In the genomic region with DNA sequence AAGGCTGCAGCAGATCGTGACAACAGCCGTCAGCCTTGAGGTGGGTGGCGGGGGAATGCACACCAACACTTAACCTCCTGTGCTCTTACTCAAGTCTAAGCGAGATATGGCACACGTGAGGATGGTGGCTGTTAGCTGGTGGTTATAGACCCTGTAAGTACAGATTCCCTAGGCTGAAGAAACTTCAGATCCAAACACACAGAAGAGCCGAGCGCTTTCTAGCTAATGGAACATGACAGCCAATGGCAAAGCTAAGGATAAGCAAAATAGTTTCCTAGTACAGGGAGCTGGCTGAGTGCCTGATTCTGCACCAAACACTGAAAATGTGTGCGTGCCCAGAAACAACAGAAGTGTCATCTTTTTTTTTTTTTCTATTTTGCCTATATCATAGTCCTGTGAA, we compare ENCODE assay signal across 17 mouse cellular contexts. TPM values are rescaled to one million over a fixed set of nuclear protein-coding genes. Genes with fewer than 3 reads are reported as not detected.
DNase-seq lines count a peak whose midpoint lies in the region; ATAC-seq and TF ChIP-seq lines count a peak whose summit lies in the region.
"Had no signal": no experiment of that assay in that cellular context is flagged by ENCODE, and none has a peak within 500 bp of the region (broad histone marks: within the 10 kb centered on the region; RNA-seq: fewer than 3 reads in every experiment).

No protein-coding gene starts in this region.

- WGBS in heart, embryonic 12.5 days, result 53% methylated on average over 8 of the region's 8 CpGs
- 68% methylated on average over 8 of the region's 8 CpGs for WGBS in neural tube, embryonic 14.5 days
- 64% methylated on average over 8 of the region's 8 CpGs for WGBS in neural tube, embryonic 15.5 days

- no peak overlapping the region for H3K9ac ChIP-seq in heart, embryonic 12.5 days
- no peak overlapping the region for H3K9ac ChIP-seq in neural tube, embryonic 14.5 days (replicated peaks; ENCODE audit: low read depth, low read length)
- H3K9ac ChIP-seq in neural tube, embryonic 15.5 days (replicated peaks), result no peak overlapping the region
- H3K9ac ChIP-seq: embryonic facial prominence, embryonic 15.5 days; liver, embryonic 12.5 days had no signal

- intact Hi-C loops in heart, postnatal 36 days (cut with DNase I), result no loop called here

- no peak for TF ChIP-seq CTCF in layer of hippocampus, adult 2 months (conservative IDR thresholded peaks at IDR 0.05)

- H3K4me3 ChIP-seq in heart, embryonic 12.5 days, result no peak overlapping the region
- no peak overlapping the region for H3K4me3 ChIP-seq in layer of hippocampus, adult 2 months
- no peak overlapping the region for H3K4me3 ChIP-seq in neural tube, embryonic 14.5 days (ENCODE audit: low read depth, low read length)
- H3K4me3 ChIP-seq in neural tube, embryonic 15.5 days (replicated peaks), result no peak overlapping the region
- H3K4me3 ChIP-seq: embryonic facial prominence, embryonic 15.5 days; hindbrain, embryonic 10.5 days; liver, embryonic 12.5 days had no signal

- no peak for DNase-seq in heart, postnatal 36 days
- peak; percentile 18 for DNase-seq in layer of hippocampus, adult 2 months (ENCODE audit: low spot score in 2 of 2)
- DNase-seq in layer of hippocampus, adult 9-10 months (ENCODE audit: low spot score), result no peak
- no peak for DNase-seq in neural tube, embryonic 10.5 days (ENCODE audit: extremely low spot score, low spot score)
- DNase-seq in embryo, embryonic 9.5 days (ENCODE audit: extremely low spot score), result no peak
- DNase-seq: cerebellum, postnatal 25 days; gastrocnemius, postnatal 25 days; thymus, postnatal 25 days had no signal

- H3K27ac ChIP-seq in heart, embryonic 12.5 days (ENCODE audit: poor library complexity, severe bottlenecking), result 0 out of 2 replicates have a peak overlapping the region, but pooled peaks have one; percentile 36
- no peak overlapping the region for H3K27ac ChIP-seq in layer of hippocampus, adult 2 months
- H3K27ac ChIP-seq in neural tube, embryonic 14.5 days (ENCODE audit: low read depth, low read length), result 0 out of 2 replicates have a peak overlapping the region, but pooled peaks have one; percentile 16
- H3K27ac ChIP-seq in neural tube, embryonic 15.5 days (replicated peaks), result peak overlapping the region; percentile 18; the same call in 1 of the 2 replicates
- H3K27ac ChIP-seq: embryonic facial prominence, embryonic 15.5 days; liver, embryonic 12.5 days had no signal

- H3K4me2 ChIP-seq in heart, embryonic 12.5 days, result 0 out of 2 replicates have a peak overlapping the region, but pooled peaks have one; percentile 12
- no peak overlapping the region for H3K4me2 ChIP-seq in neural tube, embryonic 14.5 days (ENCODE audit: low read depth, low read length)
- no peak overlapping the region for H3K4me2 ChIP-seq in neural tube, embryonic 15.5 days
- H3K4me2 ChIP-seq: embryonic facial prominence, embryonic 15.5 days; liver, embryonic 12.5 days had no signal

- no peaks in the 10 kb centered on the region for H3K27me3 ChIP-seq in heart, embryonic 12.5 days (replicated peaks)
- H3K27me3 ChIP-seq in neural tube, embryonic 14.5 days (ENCODE audit: control insufficient read depth, insufficient read depth, low read length), result no peaks in the 10 kb centered on the region
- no peaks in the 10 kb centered on the region for H3K27me3 ChIP-seq in neural tube, embryonic 15.5 days (replicated peaks)
- H3K27me3 ChIP-seq: embryonic facial prominence, embryonic 15.5 days; liver, embryonic 12.5 days had no signal

- ATAC-seq in heart, embryonic 12.5 days (ENCODE audit: insufficient number of reproducible peaks, low FRiP score), result no peak
- no peak for ATAC-seq in neural tube, embryonic 14.5 days (ENCODE audit: low read depth)
- ATAC-seq in neural tube, embryonic 15.5 days (ENCODE audit: low FRiP score), result no peak
- ATAC-seq: forebrain, embryonic 16.5 days; intestine, postnatal 0 days; liver, embryonic 12.5 days had no signal

- H3K36me3 ChIP-seq in heart, embryonic 12.5 days, result no peaks in the 10 kb centered on the region
- no peaks in the 10 kb centered on the region for H3K36me3 ChIP-seq in neural tube, embryonic 14.5 days (ENCODE audit: control insufficient read depth, insufficient read depth, low read length)
- no peaks in the 10 kb centered on the region for H3K36me3 ChIP-seq in neural tube, embryonic 15.5 days
- H3K36me3 ChIP-seq: embryonic facial prominence, embryonic 15.5 days; G1E; hindbrain, embryonic 10.5 days; liver, embryonic 12.5 days had no signal

- H3K4me1 ChIP-seq in heart, embryonic 12.5 days (replicated peaks), result peaks cover 4% of the 10 kb centered on the region; the same call in 1 of the 2 replicates
- 0 out of 2 replicates have a peak, but pooled peaks cover 3% of the 10 kb centered on the region for H3K4me1 ChIP-seq in neural tube, embryonic 14.5 days (ENCODE audit: control insufficient read depth, insufficient read depth, low read length)
- H3K4me1 ChIP-seq in neural tube, embryonic 15.5 days, result peaks cover 7% of the 10 kb centered on the region
- H3K4me1 ChIP-seq: embryonic facial prominence, embryonic 15.5 days; liver, embryonic 12.5 days had no signal

- no peaks in the 10 kb centered on the region for H3K9me3 ChIP-seq in heart, embryonic 12.5 days (replicated peaks)
- no peaks in the 10 kb centered on the region for H3K9me3 ChIP-seq in neural tube, embryonic 14.5 days (ENCODE audit: control insufficient read depth, low read length)
- H3K9me3 ChIP-seq in neural tube, embryonic 15.5 days (replicated peaks), result no peaks in the 10 kb centered on the region
- H3K9me3 ChIP-seq: embryonic facial prominence, embryonic 15.5 days; liver, embryonic 12.5 days had no signal

RNA-seq across cellular contexts. Expression of gene Phyhipl, which starts 33.1 kb away (rescaled TPM):
- 2.1 and 2.4 TPM in 2 replicates for polyA plus RNA-seq in heart, embryonic 12.5 days (2016; fragmentation: Nextera tagmentation; extraction: Ambion mirVana)
- not detected for total RNA-seq in heart, postnatal 36 days (2021)
- total RNA-seq in layer of hippocampus, adult 2 months (2021), result 100 to 1,000 TPM; 185 to 189 TPM
- 299 and 355 TPM in 2 replicates for polyA plus RNA-seq in neural tube, embryonic 14.5 days (2014; fragmentation: Nextera tagmentation; extraction: Ambion mirVana)
- 279 and 335 TPM in 2 replicates for polyA plus RNA-seq in neural tube, embryonic 15.5 days (2015; fragmentation: Nextera tagmentation; extraction: Ambion mirVana)
- polyA plus RNA-seq: G1E had no signal

Comparison
In these comparisons a context has a peak if more than half of its experiments do, and no peak if none do; other contexts are left out.
1. DNase-seq: peak in layer of hippocampus, adult 2 months (2 of 2); none in heart, postnatal 36 days (0 of 2), layer of hippocampus, adult 9-10 months (single experiment), neural tube, embryonic 10.5 days (single experiment) and embryo, embryonic 9.5 days (single experiment).
2. RNA of gene Phyhipl, which starts 33.1 kb away (polyA plus RNA-seq): 299 to 355 TPM in neural tube, embryonic 14.5 days and 279 to 335 TPM in neural tube, embryonic 15.5 days; 2.1 to 2.4 TPM in heart, embryonic 12.5 days; every median in the first group is over 10 times any median in the second.